Mouse (Mus musculus): ENCODE data around the gene Epb41l4b. TPM values are rescaled to one million over a fixed set of nuclear protein-coding genes. Genes with fewer than 3 reads are reported as not detected.

Epb41l4b gene
- 0.69 and 0.77 TPM in 2 replicates for polyA plus RNA-seq (2015; fragmentation: Nextera tagmentation; extraction: Ambion mirVana)

DNA sequence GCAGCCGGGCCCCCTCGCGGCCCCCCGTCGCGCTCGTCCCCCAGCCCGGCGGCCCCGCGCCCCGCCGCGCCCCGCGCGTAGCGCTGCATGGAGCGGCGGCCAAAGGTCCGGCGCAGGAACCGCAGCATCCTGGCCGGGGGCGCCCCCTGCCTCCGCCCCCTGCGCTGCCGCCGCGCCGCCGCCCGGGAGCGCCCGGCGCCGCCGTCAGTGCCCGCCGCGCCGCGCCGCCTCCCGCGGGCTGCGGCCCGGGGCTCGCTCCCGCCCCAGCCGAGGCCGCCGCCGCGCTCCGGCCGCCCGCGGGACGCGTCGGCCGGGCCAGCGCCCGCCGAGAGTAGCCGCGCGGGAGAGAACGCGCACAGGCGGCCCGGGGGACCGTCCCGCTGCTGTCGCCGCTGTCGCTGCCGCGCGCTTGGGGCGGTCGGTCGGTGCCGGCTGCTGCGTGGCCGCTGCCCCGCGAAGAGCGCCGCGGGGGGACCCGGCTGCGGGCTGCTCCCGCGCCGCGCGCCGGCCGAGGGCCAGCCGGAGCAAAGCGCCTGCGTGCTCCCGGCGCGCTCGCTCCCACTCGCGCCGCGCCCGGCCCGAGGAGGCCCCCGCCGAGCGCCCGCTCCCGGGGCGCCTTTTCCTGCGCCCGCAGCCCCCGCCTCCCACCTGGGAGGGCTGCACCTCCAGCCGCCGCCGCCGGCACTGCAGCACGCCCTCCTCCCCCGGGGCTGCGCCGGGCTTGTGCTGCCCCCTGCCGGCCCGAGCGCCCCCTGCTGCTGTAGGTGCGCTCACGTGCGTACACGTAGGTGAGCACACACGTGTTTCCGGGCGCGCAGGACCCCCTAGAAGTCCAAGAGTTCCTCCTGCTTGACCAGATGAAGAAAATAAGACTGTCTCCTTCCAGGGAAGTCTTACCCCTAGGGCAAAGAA lies at the start of gene Epb41l4b:
Gene Epb41l4b, minus strand, starts transcription at position 412 of the 912 bp plus-strand sequence.
- H3K9me3 ChIP-seq, result no peaks in the 10 kb centered on the region
- no peaks in the 10 kb centered on the region for H3K36me3 ChIP-seq
- WGBS, result under 1% methylated on average over 91 of the region's 142 CpGs
- H3K4me2 ChIP-seq (replicated peaks), result peak within 1 kb of the TSS; percentile 86
- peaks cover 34% of the 10 kb centered on the region for H3K4me1 ChIP-seq
- H3K27ac ChIP-seq (replicated peaks), result 0 out of 2 replicates have a peak within 1 kb of the TSS, but pooled peaks have one; percentile 11
- peak within 1 kb of the TSS; percentile 72 for H3K4me3 ChIP-seq
- H3K27me3 ChIP-seq, result peaks cover 41% of the 10 kb centered on the region
- H3K9ac ChIP-seq (replicated peaks), result peak within 1 kb of the TSS; percentile 56
- ATAC-seq (replicated peaks), result peak; percentile 92

DNA sequence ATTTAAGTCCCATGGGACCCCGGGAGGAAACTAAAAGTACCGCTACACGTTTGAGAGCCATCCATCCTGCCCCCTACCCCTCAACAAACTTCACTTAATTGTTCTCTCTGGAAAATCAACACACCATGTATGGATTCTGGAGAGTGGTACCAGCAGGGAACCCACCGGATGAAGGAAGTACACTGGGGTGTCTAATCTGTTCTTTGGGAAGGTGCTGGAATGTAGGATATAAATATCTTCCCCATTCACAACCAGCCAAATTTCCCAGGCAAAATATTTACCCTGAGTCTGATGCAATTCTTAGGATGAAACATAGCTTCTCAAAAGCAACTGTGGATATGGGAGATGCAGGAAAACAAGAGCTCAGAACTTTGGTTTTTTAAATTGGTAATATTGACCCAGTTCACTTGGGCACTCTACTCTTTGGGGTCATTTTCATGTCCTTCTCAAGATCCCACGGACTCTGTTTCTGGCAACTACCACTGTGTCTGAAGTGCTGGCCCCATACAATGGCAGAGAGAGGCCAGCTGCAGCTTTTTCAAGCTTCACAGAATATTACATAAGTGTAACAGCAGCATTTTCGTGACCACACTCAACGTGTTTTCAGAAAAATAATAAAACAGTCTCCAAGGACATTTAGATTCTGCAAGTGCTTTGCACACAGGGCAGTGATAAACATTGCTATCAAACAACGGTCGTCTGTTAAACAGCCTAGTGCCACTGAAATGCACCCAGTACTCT lies 48.5 kb upstream of the Epb41l4b start:
- H3K9ac ChIP-seq (replicated peaks), result no peak overlapping the region
- H3K4me1 ChIP-seq, result no peaks in the 10 kb centered on the region
- no peak for ATAC-seq (replicated peaks)
- H3K27me3 ChIP-seq, result no peaks in the 10 kb centered on the region
- H3K9me3 ChIP-seq, result no peaks in the 10 kb centered on the region
- H3K4me3 ChIP-seq, result no peak overlapping the region
- WGBS, result 77% methylated on average over 9 of the region's 9 CpGs
- H3K36me3 ChIP-seq, result no peaks in the 10 kb centered on the region
- H3K27ac ChIP-seq (replicated peaks), result no peak overlapping the region
- no peak overlapping the region for H3K4me2 ChIP-seq (replicated peaks)

DNA sequence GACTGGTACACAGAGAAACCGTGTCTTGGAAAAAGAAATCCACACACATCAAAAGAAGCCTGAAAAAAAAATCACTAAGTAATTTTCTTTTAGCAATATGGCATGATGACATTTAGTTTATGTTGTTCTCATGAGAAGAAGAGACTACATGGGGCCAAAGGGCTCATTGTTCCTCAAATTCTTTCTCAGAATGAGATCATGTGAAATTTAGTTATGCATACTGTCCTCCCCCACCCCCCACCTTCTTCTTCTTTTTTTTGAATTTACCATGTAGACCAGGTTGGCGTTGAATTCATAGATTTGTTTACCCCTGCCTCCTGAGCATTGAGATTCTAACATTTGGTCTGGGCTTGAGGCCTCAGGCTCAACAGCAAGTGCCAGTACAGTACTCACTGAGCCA lies 46.6 kb upstream of the Epb41l4b start:
- Histone ChIP-seq H3K36me3 (no peaks in the 10 kb centered on the region), H3K9me3 (no peaks in the 10 kb centered on the region), H3K27ac (replicated peaks) (no peak overlapping the region), H3K4me2 (replicated peaks) (no peak overlapping the region), H3K4me1 (no peaks in the 10 kb centered on the region), H3K27me3 (no peaks in the 10 kb centered on the region), H3K9ac (replicated peaks) (no peak overlapping the region), H3K4me3 (no peak overlapping the region)
- ATAC-seq (replicated peaks), result no peak
- WGBS, result 89% methylated on average over 2 of the region's 2 CpGs

DNA sequence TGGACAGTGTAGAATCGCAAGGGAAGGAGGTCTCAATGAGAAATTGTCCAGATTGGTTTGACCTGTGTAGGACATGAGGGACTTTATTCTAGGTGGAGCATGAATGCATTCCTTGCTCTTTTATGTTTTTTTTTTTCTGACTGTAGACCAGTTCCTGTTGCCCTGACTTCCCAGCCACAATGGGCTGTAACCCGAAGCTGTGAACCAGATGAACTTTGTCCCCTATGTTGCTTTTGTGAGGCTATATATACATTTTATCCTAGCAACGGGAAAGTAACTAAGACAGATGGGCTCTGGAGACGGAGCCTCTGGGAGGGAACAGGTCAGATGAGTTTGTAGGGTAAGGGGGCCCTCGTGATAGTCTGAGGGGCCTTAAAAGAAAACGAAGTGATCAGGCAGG lies 42.8 kb upstream of the Epb41l4b start:
- H3K9ac ChIP-seq (replicated peaks), result no peak overlapping the region
- no peaks in the 10 kb centered on the region for H3K27me3 ChIP-seq
- H3K36me3 ChIP-seq, result no peaks in the 10 kb centered on the region
- H3K4me2 ChIP-seq (replicated peaks), result no peak overlapping the region
- no peak overlapping the region for H3K27ac ChIP-seq (replicated peaks)
- no peak overlapping the region for H3K4me3 ChIP-seq
- H3K9me3 ChIP-seq, result no peaks in the 10 kb centered on the region
- ATAC-seq (replicated peaks), result no peak
- WGBS, result 44% methylated on average over 6 of the region's 6 CpGs
- no peaks in the 10 kb centered on the region for H3K4me1 ChIP-seq

DNA sequence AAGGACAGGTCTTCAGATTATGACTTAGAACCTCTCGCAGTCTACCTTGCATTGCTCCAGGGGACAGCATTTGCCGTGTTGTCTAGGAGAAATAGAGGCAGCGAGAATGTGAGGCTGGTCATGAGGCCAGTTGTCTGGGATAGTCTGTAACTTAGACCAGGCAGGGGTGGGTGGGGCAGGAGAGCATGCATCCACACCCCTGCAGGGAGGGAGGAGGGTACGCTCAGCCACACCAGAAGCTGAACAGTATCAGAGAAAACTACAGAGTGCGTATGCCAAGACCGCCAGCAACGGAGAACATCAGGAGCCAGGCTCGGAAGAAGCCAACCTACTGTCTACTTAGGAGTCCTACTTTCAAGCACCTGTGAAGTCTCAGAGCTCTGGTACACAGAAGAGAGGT lies 42.2 kb upstream of the Epb41l4b start:
- no peak overlapping the region for H3K4me3 ChIP-seq
- H3K4me2 ChIP-seq (replicated peaks), result no peak overlapping the region
- no peaks in the 10 kb centered on the region for H3K4me1 ChIP-seq
- no peak overlapping the region for H3K9ac ChIP-seq (replicated peaks)
- 90% methylated on average over 8 of the region's 8 CpGs for whole genome bisulfite sequencing
- H3K36me3 ChIP-seq, result no peaks in the 10 kb centered on the region
- H3K27ac ChIP-seq (replicated peaks), result no peak overlapping the region
- no peak for ATAC-seq (replicated peaks)
- no peaks in the 10 kb centered on the region for H3K9me3 ChIP-seq
- no peaks in the 10 kb centered on the region for H3K27me3 ChIP-seq

DNA sequence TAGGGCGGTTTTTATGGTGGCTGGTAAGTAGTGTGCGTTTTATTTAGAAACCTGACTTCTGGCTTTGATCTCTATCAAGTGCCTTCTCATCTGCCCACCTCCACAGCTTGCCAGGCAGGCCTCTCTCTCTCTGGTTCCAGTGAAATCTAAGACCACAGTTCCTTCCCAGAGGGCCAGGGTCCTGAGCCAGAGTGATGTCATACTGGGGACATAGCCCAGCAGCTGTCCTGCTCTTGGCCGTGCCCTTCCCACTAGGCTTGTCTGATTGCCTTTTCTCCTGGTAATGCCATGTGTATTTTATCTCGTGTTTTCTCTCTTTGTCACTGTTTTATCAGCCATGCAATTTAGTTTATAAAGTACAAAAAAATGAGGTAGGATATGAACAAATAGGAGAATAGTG lies 40.3 kb upstream of the Epb41l4b start:
- Histone ChIP-seq H3K4me1 (no peaks in the 10 kb centered on the region), H3K27me3 (no peaks in the 10 kb centered on the region), H3K9ac (replicated peaks) (no peak overlapping the region), H3K27ac (replicated peaks) (no peak overlapping the region), H3K9me3 (no peaks in the 10 kb centered on the region), H3K4me3 (no peak overlapping the region), H3K36me3 (no peaks in the 10 kb centered on the region), H3K4me2 (replicated peaks) (no peak overlapping the region)
- ATAC-seq (replicated peaks), result no peak
- 86% methylated on average over 4 of the region's 4 CpGs for WGBS

DNA sequence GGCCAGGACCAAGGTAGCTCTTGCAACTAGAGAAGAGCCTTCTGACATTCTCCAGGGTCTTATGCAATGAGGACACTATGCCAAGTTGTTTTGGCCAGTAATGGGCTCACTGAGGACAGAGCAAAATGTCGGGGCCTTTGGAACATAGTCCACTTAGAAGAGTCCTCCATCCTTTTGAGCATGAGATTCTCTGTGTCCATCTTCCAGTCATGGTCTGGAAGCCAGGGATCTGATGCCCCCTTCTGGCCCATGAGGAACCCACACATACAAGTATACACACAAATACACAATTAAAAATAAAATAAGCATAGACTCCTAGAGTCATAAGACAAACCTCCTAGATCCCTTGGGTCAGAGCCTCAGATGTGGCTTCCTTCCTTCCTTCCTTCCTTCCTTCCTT lies 38.3 kb upstream of the Epb41l4b start:
- no peak overlapping the region for H3K27ac ChIP-seq (replicated peaks)
- ATAC-seq (replicated peaks), result no peak
- H3K4me2 ChIP-seq (replicated peaks), result no peak overlapping the region
- WGBS, result 65% methylated on average over 1 of the region's 1 CpGs
- no peaks in the 10 kb centered on the region for H3K27me3 ChIP-seq
- H3K4me3 ChIP-seq, result no peak overlapping the region
- no peaks in the 10 kb centered on the region for H3K36me3 ChIP-seq
- no peaks in the 10 kb centered on the region for H3K4me1 ChIP-seq
- no peak overlapping the region for H3K9ac ChIP-seq (replicated peaks)
- no peaks in the 10 kb centered on the region for H3K9me3 ChIP-seq

DNA sequence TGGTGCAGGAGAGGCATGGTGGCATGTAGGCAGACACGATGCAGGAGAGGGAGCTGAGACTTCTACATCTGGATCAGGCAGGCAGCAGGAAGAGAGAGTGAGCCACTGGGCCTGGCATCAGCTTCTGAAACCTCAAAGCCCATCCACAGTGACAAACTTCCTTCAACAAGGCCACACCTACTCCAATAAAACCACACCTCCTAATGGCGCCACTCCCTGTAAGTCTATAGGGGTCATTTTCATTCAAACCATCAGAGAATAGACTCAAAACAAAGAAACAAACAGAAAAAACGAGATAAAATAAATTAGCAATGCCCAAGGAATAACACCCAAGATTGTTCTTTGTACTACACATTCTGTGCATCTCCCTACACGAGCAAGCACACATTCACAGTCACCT lies 35.6 kb upstream of the Epb41l4b start:
- WGBS, result 75% methylated on average over 4 of the region's 4 CpGs
- Histone ChIP-seq H3K4me1 (no peaks in the 10 kb centered on the region), H3K27me3 (no peaks in the 10 kb centered on the region), H3K9ac (replicated peaks) (no peak overlapping the region), H3K9me3 (no peaks in the 10 kb centered on the region), H3K4me3 (no peak overlapping the region), H3K36me3 (no peaks in the 10 kb centered on the region), H3K4me2 (replicated peaks) (no peak overlapping the region), H3K27ac (replicated peaks) (no peak overlapping the region)
- no peak for ATAC-seq (replicated peaks)

DNA sequence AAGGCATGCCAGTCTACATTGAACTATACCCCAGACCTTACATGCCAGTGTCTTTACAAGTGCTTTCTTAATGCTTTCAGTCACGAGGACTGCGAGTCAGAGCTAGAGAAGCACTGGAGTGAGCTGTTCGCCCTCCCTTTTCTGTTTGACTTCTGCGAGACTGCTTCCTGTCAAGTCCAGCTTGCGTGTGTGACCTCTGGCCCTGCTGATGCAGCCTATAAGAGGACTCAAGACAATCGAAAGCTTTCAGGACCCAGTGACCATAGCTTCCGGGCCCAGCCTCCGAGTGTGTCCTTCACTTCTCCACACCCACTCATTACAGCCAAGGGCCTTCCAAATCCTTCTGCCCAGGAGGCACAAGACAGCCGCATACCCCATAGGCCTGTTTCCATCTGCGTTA lies 32.1 kb upstream of the Epb41l4b start:
- Histone ChIP-seq H3K4me3 (no peak overlapping the region), H3K4me1 (no peaks in the 10 kb centered on the region), H3K27ac (replicated peaks) (no peak overlapping the region), H3K4me2 (replicated peaks) (no peak overlapping the region), H3K36me3 (no peaks in the 10 kb centered on the region), H3K9me3 (no peaks in the 10 kb centered on the region), H3K27me3 (no peaks in the 10 kb centered on the region), H3K9ac (replicated peaks) (no peak overlapping the region)
- WGBS, result 74% methylated on average over 10 of the region's 10 CpGs
- no peak for ATAC-seq (replicated peaks)

DNA sequence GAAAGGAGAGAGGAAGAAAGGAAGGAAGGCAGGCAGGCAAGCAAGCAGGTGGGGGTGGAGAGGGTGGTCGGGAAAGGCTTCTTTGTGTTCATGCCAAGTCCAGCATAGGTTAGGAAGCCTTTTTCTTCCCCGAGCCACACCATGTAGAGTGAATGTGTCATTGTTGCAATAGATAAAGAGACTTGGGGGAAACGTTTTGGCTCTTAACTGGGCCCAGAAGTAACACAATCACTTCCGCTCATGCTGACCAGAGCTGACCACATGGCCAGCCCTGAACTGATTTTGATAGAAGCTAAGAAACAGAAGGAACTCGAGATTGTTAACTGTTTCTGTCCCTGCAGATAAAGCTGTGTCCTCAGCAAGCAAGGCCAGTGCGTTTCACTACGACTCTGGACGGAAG lies 29.6 kb upstream of the Epb41l4b start:
- Histone ChIP-seq H3K9ac (replicated peaks) (no peak overlapping the region), H3K9me3 (no peaks in the 10 kb centered on the region), H3K4me1 (no peaks in the 10 kb centered on the region), H3K27ac (replicated peaks) (no peak overlapping the region), H3K4me2 (replicated peaks) (no peak overlapping the region), H3K27me3 (no peaks in the 10 kb centered on the region), H3K36me3 (no peaks in the 10 kb centered on the region), H3K4me3 (no peak overlapping the region)
- WGBS, result 53% methylated on average over 8 of the region's 8 CpGs
- no peak for ATAC-seq (replicated peaks)

DNA sequence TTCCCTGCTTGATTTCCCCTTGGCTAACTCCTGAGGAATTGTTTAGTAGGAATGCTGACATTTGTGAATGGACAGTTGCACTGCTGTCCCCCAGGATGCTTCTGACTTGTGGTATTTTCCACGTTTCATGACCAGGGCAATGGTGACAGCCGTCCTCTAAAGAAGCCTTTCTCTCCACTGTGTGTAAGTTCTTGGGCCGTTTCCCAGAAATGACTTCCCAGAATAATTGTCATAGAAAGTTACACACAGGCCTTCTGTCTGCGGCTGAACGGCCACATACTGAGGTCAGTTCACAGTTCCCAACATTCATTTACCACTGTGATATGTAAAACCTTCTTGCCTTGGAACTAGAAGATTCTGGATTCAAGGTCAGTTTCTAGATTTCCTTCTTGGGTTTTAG lies 28.6 kb upstream of the Epb41l4b start:
- Histone ChIP-seq H3K9me3 (no peaks in the 10 kb centered on the region), H3K9ac (replicated peaks) (no peak overlapping the region), H3K27me3 (no peaks in the 10 kb centered on the region), H3K4me3 (no peak overlapping the region), H3K36me3 (no peaks in the 10 kb centered on the region), H3K4me1 (no peaks in the 10 kb centered on the region), H3K27ac (replicated peaks) (no peak overlapping the region), H3K4me2 (replicated peaks) (no peak overlapping the region)
- WGBS, result 54% methylated on average over 5 of the region's 5 CpGs
- ATAC-seq (replicated peaks), result no peak

DNA sequence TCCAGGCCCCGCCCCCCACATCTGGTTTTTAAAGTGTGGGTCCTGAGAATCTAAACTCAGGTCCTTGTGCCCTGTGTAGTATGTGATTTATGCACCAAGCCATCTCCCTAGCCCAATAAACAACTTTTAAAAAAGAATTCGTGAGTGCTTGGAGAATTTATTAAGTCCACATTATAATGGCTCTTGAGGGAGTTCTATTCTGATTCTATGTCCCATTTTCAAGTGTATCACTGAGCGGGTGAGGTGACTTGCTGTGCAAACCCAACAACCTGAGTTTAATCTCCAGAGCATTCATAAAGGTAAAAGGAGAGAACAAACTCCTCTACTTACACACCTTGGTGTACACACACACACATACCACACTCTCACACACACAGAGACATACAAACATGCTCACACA lies 25.4 kb upstream of the Epb41l4b start:
- Histone ChIP-seq H3K9me3 (no peaks in the 10 kb centered on the region), H3K27me3 (no peaks in the 10 kb centered on the region), H3K27ac (replicated peaks) (no peak overlapping the region), H3K36me3 (no peaks in the 10 kb centered on the region), H3K4me3 (no peak overlapping the region), H3K4me2 (replicated peaks) (no peak overlapping the region), H3K9ac (replicated peaks) (no peak overlapping the region), H3K4me1 (no peaks in the 10 kb centered on the region)
- ATAC-seq (replicated peaks), result no peak
- WGBS, result 76% methylated on average over 3 of the region's 3 CpGs

Data from forebrain, embryonic 15.5 days (tissue).